8 mouse cellular contexts compared by ENCODE assay signal in genomic region chr13:21914599-21914998, GRCm38 (mm10). TPM values are rescaled to one million over a fixed set of nuclear protein-coding genes. Genes with fewer than 3 reads are reported as not detected.
DNase-seq lines count a peak whose midpoint lies in the region; ATAC-seq lines count a peak whose summit lies in the region.

No protein-coding gene starts in this region.

- peak overlapping the region; percentile 29 for H3K4me2 ChIP-seq in embryonic facial prominence, embryonic 15.5 days (replicated peaks)
- peak overlapping the region; percentile 18; the same call in 1 of the 2 replicates for H3K4me2 ChIP-seq in hindbrain, embryonic 11.5 days (replicated peaks; ENCODE audit: low read depth, low read length)
- H3K4me2 ChIP-seq in limb, embryonic 13.5 days (replicated peaks): peak overlapping the region; percentile 46
- peak overlapping the region; percentile 17 for H3K4me2 ChIP-seq in midbrain, embryonic 13.5 days (replicated peaks)

- no peak overlapping the region for H3K27ac ChIP-seq in embryonic facial prominence, embryonic 15.5 days (replicated peaks)
- H3K27ac ChIP-seq in hindbrain, embryonic 11.5 days (ENCODE audit: low read depth, low read length): no peak overlapping the region
- no peak overlapping the region for H3K27ac ChIP-seq in limb, embryonic 13.5 days
- H3K27ac ChIP-seq in midbrain, embryonic 13.5 days: no peak overlapping the region

- 12% methylated on average over 14 of the region's 14 CpGs for WGBS in embryonic facial prominence, embryonic 15.5 days
- WGBS in hindbrain, embryonic 11.5 days: 3% methylated on average over 14 of the region's 14 CpGs
- WGBS in limb, embryonic 13.5 days: 5% methylated on average over 14 of the region's 14 CpGs
- WGBS in midbrain, embryonic 13.5 days: 2% methylated on average over 14 of the region's 14 CpGs

- H3K36me3 ChIP-seq in embryonic facial prominence, embryonic 15.5 days: no peaks in the 10 kb centered on the region
- H3K36me3 ChIP-seq in hindbrain, embryonic 11.5 days (ENCODE audit: control insufficient read depth, insufficient read depth, low read length): no peaks in the 10 kb centered on the region
- no peaks in the 10 kb centered on the region for H3K36me3 ChIP-seq in limb, embryonic 13.5 days
- H3K36me3 ChIP-seq in midbrain, embryonic 13.5 days: no peaks in the 10 kb centered on the region

- peak; percentile 10 to 28 for DNase-seq in left cerebral cortex, adult 18-20 months (ENCODE audit: low spot score in 2 of 2)
- no peak for DNase-seq in left cerebral cortex, postnatal 10 days (ENCODE audit: extremely low spot score in 1 of 2, low spot score in 2 of 2)
- DNase-seq in Muller cell, postnatal 12 days (ENCODE audit: inconsistent ontology term): peak; percentile 45
- DNase-seq in hindbrain, embryonic 11.5 days (ENCODE audit: low spot score): peak; percentile 78
- no peak for DNase-seq in T-cell, adult 2 months (ENCODE audit: low spot score)

- intact Hi-C loops in left cerebral cortex, postnatal 10 days (cut with DNase I): loop anchor here (10.0 kb wide), 1 partner anchor 1490 kb away; no protein-coding TSS in a partner anchor

- peaks cover 12% of the 10 kb centered on the region for H3K27me3 ChIP-seq in embryonic facial prominence, embryonic 15.5 days
- peaks cover 16% of the 10 kb centered on the region for H3K27me3 ChIP-seq in hindbrain, embryonic 11.5 days (ENCODE audit: control insufficient read depth, insufficient read depth, low read length)
- H3K27me3 ChIP-seq in limb, embryonic 13.5 days: peaks cover 32% of the 10 kb centered on the region
- peaks cover 64% of the 10 kb centered on the region for H3K27me3 ChIP-seq in midbrain, embryonic 13.5 days

- peak overlapping the region; percentile 21 for H3K4me3 ChIP-seq in embryonic facial prominence, embryonic 15.5 days (replicated peaks)
- H3K4me3 ChIP-seq in hindbrain, embryonic 11.5 days (ENCODE audit: low read depth, low read length): peak overlapping the region; percentile 24
- H3K4me3 ChIP-seq in limb, embryonic 13.5 days: peak overlapping the region; percentile 28
- H3K4me3 ChIP-seq in midbrain, embryonic 13.5 days (replicated peaks): peak overlapping the region; percentile 3; the same call in 1 of the 2 replicates

- no peak; the same call in 1 of the 2 replicates for ATAC-seq in embryonic facial prominence, embryonic 15.5 days (ENCODE audit: insufficient number of reproducible peaks, low FRiP score, low TSS enrichment, low read depth)
- 0 out of 2 replicates have a peak, but pooled peaks have one; percentile 50 for ATAC-seq in hindbrain, embryonic 11.5 days (ENCODE audit: low FRiP score)
- ATAC-seq in limb, embryonic 13.5 days (ENCODE audit: low FRiP score, low read depth): no peak
- ATAC-seq in midbrain, embryonic 13.5 days: no peak

- H3K4me1 ChIP-seq in embryonic facial prominence, embryonic 15.5 days: no peaks in the 10 kb centered on the region
- H3K4me1 ChIP-seq in hindbrain, embryonic 11.5 days (replicated peaks; ENCODE audit: control insufficient read depth, insufficient read depth, low read length): no peaks in the 10 kb centered on the region
- no peaks in the 10 kb centered on the region; the same call in 1 of the 2 replicates for H3K4me1 ChIP-seq in limb, embryonic 13.5 days
- peaks cover 14% of the 10 kb centered on the region for H3K4me1 ChIP-seq in midbrain, embryonic 13.5 days (replicated peaks)

- no peaks in the 10 kb centered on the region for H3K9me3 ChIP-seq in embryonic facial prominence, embryonic 15.5 days (replicated peaks)
- H3K9me3 ChIP-seq in hindbrain, embryonic 11.5 days (ENCODE audit: control insufficient read depth, low read length): no peaks in the 10 kb centered on the region
- no peaks in the 10 kb centered on the region for H3K9me3 ChIP-seq in limb, embryonic 13.5 days
- H3K9me3 ChIP-seq in midbrain, embryonic 13.5 days: no peaks in the 10 kb centered on the region

- no peak overlapping the region for H3K9ac ChIP-seq in embryonic facial prominence, embryonic 15.5 days
- no peak overlapping the region for H3K9ac ChIP-seq in hindbrain, embryonic 11.5 days (ENCODE audit: low read depth, low read length)
- H3K9ac ChIP-seq in limb, embryonic 13.5 days: no peak overlapping the region
- H3K9ac ChIP-seq in midbrain, embryonic 13.5 days (replicated peaks): no peak overlapping the region

RNA-seq across cellular contexts. Expression of gene Zfp184, which starts 30.3 kb away (rescaled TPM):
- 1 to 10 TPM; 3.0 to 3.8 TPM for total RNA-seq in left cerebral cortex, adult 18-20 months (2021)
- 1 to 10 TPM; 3.9 to 5.1 TPM for total RNA-seq in left cerebral cortex, postnatal 10 days (2021)
- 7.7 and 9.0 TPM in 2 replicates for polyA plus RNA-seq in embryonic facial prominence, embryonic 15.5 days (2015; fragmentation: Nextera tagmentation; extraction: Ambion mirVana)
- polyA plus RNA-seq in hindbrain, embryonic 11.5 days (2014; fragmentation: Nextera tagmentation; extraction: Ambion mirVana): 25.7 and 27.8 TPM in 2 replicates
- 18.3 and 20.2 TPM in 2 replicates for polyA plus RNA-seq in limb, embryonic 13.5 days (2015; fragmentation: Nextera tagmentation; extraction: Ambion mirVana)
- 20.5 and 22.3 TPM in 2 replicates for polyA plus RNA-seq in midbrain, embryonic 13.5 days (2015; fragmentation: Nextera tagmentation; extraction: Ambion mirVana)

Comparison
In these comparisons a context has a peak if more than half of its experiments do, and no peak if none do; other contexts are left out.
1. DNase-seq: peak in left cerebral cortex, adult 18-20 months (2 of 2), Muller cell, postnatal 12 days (single experiment) and hindbrain, embryonic 11.5 days (single experiment); none in left cerebral cortex, postnatal 10 days (0 of 2) and T-cell, adult 2 months (single experiment).
2. Peak in every context shown above with its lines, with median percentiles within 50 percentile points of each other: H3K4me2 ChIP-seq and H3K4me3 ChIP-seq.